Comparison of ENCODE assay signal across 8 mouse cellular contexts in genomic region chr2:118245914-118246313, GRCm38 (mm10). TPM values are rescaled to one million over a fixed set of nuclear protein-coding genes. Genes with fewer than 3 reads are reported as not detected.
DNase-seq lines count a peak whose midpoint lies in the region; ATAC-seq and TF ChIP-seq lines count a peak whose summit lies in the region.

No protein-coding gene starts in this region.

- intact Hi-C loops in gastrocnemius, postnatal 14 days (cut with DNase I; ENCODE audit: low total_unique reads), result loop anchor here (2.0 kb wide), 1 partner anchor 43 kb away; no protein-coding TSS in a partner anchor

- H3K27me3 ChIP-seq in kidney, adult 2 months (replicated peaks; ENCODE audit: control insufficient read depth, insufficient read depth, low read length), result no peaks in the 10 kb centered on the region
- H3K27me3 ChIP-seq in limb, embryonic 14.5 days (ENCODE audit: control insufficient read depth, insufficient read depth, low read length), result no peaks in the 10 kb centered on the region

- no peaks in the 10 kb centered on the region for H3K36me3 ChIP-seq in kidney, adult 2 months (ENCODE audit: control insufficient read depth, insufficient read depth, low read length)
- no peaks in the 10 kb centered on the region for H3K36me3 ChIP-seq in limb, embryonic 14.5 days (ENCODE audit: control insufficient read depth, insufficient read depth, low read length)

- ATAC-seq in limb, embryonic 14.5 days (ENCODE audit: low FRiP score, low read depth), result peak; percentile 53; the same call in 1 of the 2 replicates
- peak; percentile 76 for ATAC-seq in monocyte, adult 5-6 weeks (replicated peaks; ENCODE audit: insufficient number of reproducible peaks, low FRiP score, low TSS enrichment, poor library complexity, severe bottlenecking)

- peak; percentile 25 for DNase-seq in 3134 (ENCODE audit: extremely low read depth, insufficient read length, low spot score)
- DNase-seq in adrenal gland, adult (ENCODE audit: inconsistent age in 2 of 2, low spot score in 1 of 2), result peak; percentile 55 to 89
- peak; percentile 68 for DNase-seq in gastrocnemius, postnatal 14 days
- DNase-seq in kidney, adult 2 months, result peak; percentile 75
- peak; percentile 80 for DNase-seq in limb, embryonic 14.5 days (ENCODE audit: low spot score)
- DNase-seq in spleen, postnatal 4 days (ENCODE audit: low spot score in 2 of 2), result peak; percentile 57 to 86

- no peak overlapping the region for H3K9ac ChIP-seq in limb, embryonic 14.5 days (ENCODE audit: low read depth, low read length, severe bottlenecking)

- no peaks in the 10 kb centered on the region for H3K9me3 ChIP-seq in limb, embryonic 14.5 days (ENCODE audit: control insufficient read depth, low read length)

- no peak overlapping the region for H3K4me2 ChIP-seq in limb, embryonic 14.5 days (replicated peaks; ENCODE audit: low read depth, low read length, severe bottlenecking)

- 9% methylated on average over 10 of the region's 10 CpGs for WGBS in kidney, adult 2 months
- WGBS in limb, embryonic 14.5 days, result 10% methylated on average over 10 of the region's 10 CpGs

- no peak overlapping the region for H3K27ac ChIP-seq in cortical plate, adult 2 months (ENCODE audit: insufficient read depth, low read length)
- H3K27ac ChIP-seq in kidney, adult 2 months (ENCODE audit: insufficient read depth, low read depth, low read length), result no peak overlapping the region
- H3K27ac ChIP-seq in limb, embryonic 14.5 days (replicated peaks; ENCODE audit: low read depth, low read length), result no peak overlapping the region

- TF ChIP-seq POLR2A in cortical plate, adult 2 months (IDR thresholded peaks at IDR 0.05; ENCODE audit: extremely low read depth, insufficient read depth, low read length), result no peak
- TF ChIP-seq POLR2A in kidney, adult 2 months (IDR thresholded peaks at IDR 0.05; ENCODE audit: low read depth, low read length), result no peak
- no peak for TF ChIP-seq POLR2A in limb, embryonic 14.5 days (IDR thresholded peaks at IDR 0.05; ENCODE audit: borderline replicate concordance, extremely low read depth, insufficient read depth, insufficient read length)

- no peak overlapping the region for H3K4me3 ChIP-seq in cortical plate, adult 2 months (ENCODE audit: insufficient read depth, low read length)
- no peak overlapping the region for H3K4me3 ChIP-seq in kidney, adult 2 months (ENCODE audit: insufficient read depth, low read depth, low read length)
- no peak overlapping the region for H3K4me3 ChIP-seq in limb, embryonic 14.5 days (replicated peaks; ENCODE audit: low read length)

- H3K4me1 ChIP-seq in cortical plate, adult 2 months (ENCODE audit: control insufficient read depth, insufficient read depth, low read length), result no peaks in the 10 kb centered on the region
- H3K4me1 ChIP-seq in kidney, adult 2 months (ENCODE audit: control insufficient read depth, insufficient read depth, low read length), result peaks cover 2% of the 10 kb centered on the region; the same call in 1 of the 2 replicates
- H3K4me1 ChIP-seq in limb, embryonic 14.5 days (ENCODE audit: control insufficient read depth, insufficient read depth, low read length), result no peaks in the 10 kb centered on the region

- TF ChIP-seq CTCF in cortical plate, adult 2 months (IDR thresholded peaks at IDR 0.05; ENCODE audit: extremely low read depth, insufficient read depth, low read length), result peak; percentile 82
- TF ChIP-seq CTCF in kidney, adult 2 months (conservative IDR thresholded peaks at IDR 0.05; ENCODE audit: insufficient read depth, insufficient read length, low read depth, low read length), result peak; percentile 83

RNA-seq across cellular contexts. Expression of gene Fsip1, which starts 10.9 kb away (rescaled TPM):
- 0.38 and 0.65 TPM in 2 replicates for polyA plus RNA-seq in cortical plate, adult 2 months (2012; rRNA removed)
- total RNA-seq in gastrocnemius, postnatal 14 days (2021), result not detected
- 0.14 and 0.18 TPM in 2 replicates for polyA plus RNA-seq in kidney, adult 2 months (2012; rRNA removed)
- polyA plus RNA-seq in limb, embryonic 14.5 days (2012; rRNA removed), result 0.32 and 0.40 TPM in 2 replicates
- 0.32 and 0.54 TPM in 2 replicates for polyA plus RNA-seq in limb, embryonic 14.5 days (2014; fragmentation: Nextera tagmentation; extraction: Ambion mirVana)
- total RNA-seq in monocyte, adult 5-6 weeks (2017), result 0.49 to 2.0 TPM in 2 of 3 replicates, not detected in the other

Comparison
In these comparisons a context has a peak if more than half of its experiments do, and no peak if none do; other contexts are left out.
1. DNase-seq: peak in every context shown above with its lines; median percentile 80 in limb, embryonic 14.5 days; 75 in kidney, adult 2 months; 72 in adrenal gland, adult; 72 in spleen, postnatal 4 days; 68 in gastrocnemius, postnatal 14 days; 25 in 3134.